In genomic region chrX:49306659-49307058, GRCm38 (mm10) we compare ENCODE assay signal across 10 mouse cellular contexts. TPM values are rescaled to one million over a fixed set of nuclear protein-coding genes. Genes with fewer than 3 reads are reported as not detected.
A peak's percentile ranks its signal among the peaks of the same experiment; 100 is the strongest.
DNase-seq lines count a peak whose midpoint lies in the region; ATAC-seq and TF ChIP-seq lines count a peak whose summit lies in the region.
"Had no signal": no experiment of that assay in that cellular context is flagged by ENCODE, and none has a peak within 500 bp of the region (broad histone marks: within the 10 kb centered on the region; RNA-seq: fewer than 3 reads in every experiment).

No protein-coding gene starts in this region.

- WGBS in intestine, postnatal 0 days: 18% methylated on average over 5 of the region's 5 CpGs
- WGBS in intestine, embryonic 16.5 days: 12% methylated on average over 5 of the region's 5 CpGs
- WGBS in hindbrain, postnatal 0 days: 13% methylated on average over 5 of the region's 5 CpGs
- 24% methylated on average over 5 of the region's 5 CpGs for WGBS in forebrain, embryonic 15.5 days

- DNase-seq in CD4-positive helper T cell, adult 2 months (ENCODE audit: low read depth, low spot score): peak; percentile 33
- peak; percentile 8 for DNase-seq in ES-E14 (ENCODE audit: low read depth, low spot score)
- DNase-seq in hindbrain, postnatal 0 days (ENCODE audit: low spot score): peak; percentile 43
- no peak for DNase-seq in Muller cell, postnatal 12 days (ENCODE audit: inconsistent ontology term)
- DNase-seq in kidney, postnatal 25 days: no peak

- no peak overlapping the region for H3K9ac ChIP-seq in intestine, postnatal 0 days (ENCODE audit: low read depth, low read length)
- no peak overlapping the region for H3K9ac ChIP-seq in intestine, embryonic 16.5 days (ENCODE audit: low read depth, low read length)
- no peak overlapping the region for H3K9ac ChIP-seq in ES-E14 (ENCODE audit: insufficient read depth, low read depth, low read length, poor library complexity, severe bottlenecking)
- no peak overlapping the region for H3K9ac ChIP-seq in hindbrain, postnatal 0 days (replicated peaks; ENCODE audit: low read length)
- H3K9ac ChIP-seq in forebrain, embryonic 15.5 days (replicated peaks): no peak overlapping the region
- H3K9ac ChIP-seq: embryonic facial prominence, embryonic 13.5 days; limb, embryonic 13.5 days had no signal

- no peaks in the 10 kb centered on the region for H3K4me1 ChIP-seq in intestine, postnatal 0 days (replicated peaks; ENCODE audit: control insufficient read depth, insufficient read depth, low read length)
- H3K4me1 ChIP-seq in intestine, embryonic 16.5 days (ENCODE audit: control insufficient read depth, insufficient read depth, low read length): no peaks in the 10 kb centered on the region
- no peaks in the 10 kb centered on the region for H3K4me1 ChIP-seq in ES-E14 (ENCODE audit: control insufficient read depth in 2 of 2, insufficient read depth in 2 of 2, low read length in 2 of 2, poor library complexity in 1 of 2)
- H3K4me1 ChIP-seq in hindbrain, postnatal 0 days (ENCODE audit: insufficient read depth, low read length): no peaks in the 10 kb centered on the region
- no peaks in the 10 kb centered on the region for H3K4me1 ChIP-seq in forebrain, embryonic 15.5 days
- H3K4me1 ChIP-seq: embryonic facial prominence, embryonic 13.5 days; limb, embryonic 13.5 days had no signal

- no peak overlapping the region for H3K4me3 ChIP-seq in intestine, postnatal 0 days (ENCODE audit: low read depth, low read length)
- H3K4me3 ChIP-seq in intestine, embryonic 16.5 days (ENCODE audit: low read length): no peak overlapping the region
- no peak overlapping the region for H3K4me3 ChIP-seq in ES-E14 (ENCODE audit: insufficient read depth in 1 of 2, low read depth in 1 of 2, low read length in 2 of 2, poor library complexity in 1 of 2, severe bottlenecking in 1 of 2)
- H3K4me3 ChIP-seq in hindbrain, postnatal 0 days (ENCODE audit: low read length): no peak overlapping the region
- no peak overlapping the region for H3K4me3 ChIP-seq in forebrain, embryonic 15.5 days
- H3K4me3 ChIP-seq: embryonic facial prominence, embryonic 13.5 days; limb, embryonic 13.5 days had no signal

- H3K9me3 ChIP-seq in intestine, postnatal 0 days (ENCODE audit: control insufficient read depth): no peaks in the 10 kb centered on the region
- H3K9me3 ChIP-seq in intestine, embryonic 16.5 days (ENCODE audit: control insufficient read depth, low read length): no peaks in the 10 kb centered on the region
- H3K9me3 ChIP-seq in ES-E14 (ENCODE audit: control insufficient read depth, insufficient read depth, low read depth, low read length): no peaks in the 10 kb centered on the region
- H3K9me3 ChIP-seq in hindbrain, postnatal 0 days (ENCODE audit: low read length): no peaks in the 10 kb centered on the region
- H3K9me3 ChIP-seq in forebrain, embryonic 15.5 days: no peaks in the 10 kb centered on the region
- H3K9me3 ChIP-seq: embryonic facial prominence, embryonic 13.5 days; limb, embryonic 13.5 days had no signal

- in situ Hi-C loops in ES-E14 (cut with MboI; ENCODE audit: low sequenced_read_pairs in 2 of 2, unreplicated experiment in 2 of 2): loop anchor here in 1 of 2 experiments (25.0 kb wide), 2 partner anchors 394 to 644 kb away; partner anchors contain the start of gene Gpr119

- H3K4me2 ChIP-seq in intestine, postnatal 0 days (replicated peaks; ENCODE audit: low read depth): no peak overlapping the region
- H3K4me2 ChIP-seq in intestine, embryonic 16.5 days (ENCODE audit: low read depth, low read length): no peak overlapping the region
- H3K4me2 ChIP-seq in hindbrain, postnatal 0 days (ENCODE audit: low read depth, low read length): no peak overlapping the region
- no peak overlapping the region for H3K4me2 ChIP-seq in forebrain, embryonic 15.5 days (replicated peaks)
- H3K4me2 ChIP-seq: embryonic facial prominence, embryonic 13.5 days; limb, embryonic 13.5 days had no signal

- ATAC-seq in intestine, postnatal 0 days: no peak
- no peak for ATAC-seq in intestine, embryonic 16.5 days
- no peak for ATAC-seq in hindbrain, postnatal 0 days
- no peak; the same call in 1 of the 2 replicates for ATAC-seq in forebrain, embryonic 15.5 days (replicated peaks)

- no peak overlapping the region for H3K27ac ChIP-seq in intestine, postnatal 0 days (ENCODE audit: low read depth, low read length)
- H3K27ac ChIP-seq in intestine, embryonic 16.5 days (ENCODE audit: low read length): no peak overlapping the region
- no peak overlapping the region for H3K27ac ChIP-seq in ES-E14 (ENCODE audit: insufficient read depth, low read depth, low read length, poor library complexity, severe bottlenecking)
- H3K27ac ChIP-seq in hindbrain, postnatal 0 days: no peak overlapping the region
- no peak overlapping the region for H3K27ac ChIP-seq in forebrain, embryonic 15.5 days (replicated peaks)
- H3K27ac ChIP-seq: embryonic facial prominence, embryonic 13.5 days; limb, embryonic 13.5 days had no signal

- no peaks in the 10 kb centered on the region for H3K36me3 ChIP-seq in intestine, postnatal 0 days (ENCODE audit: control insufficient read depth, insufficient read depth)
- H3K36me3 ChIP-seq in intestine, embryonic 16.5 days (ENCODE audit: control insufficient read depth, insufficient read depth, low read length): no peaks in the 10 kb centered on the region
- H3K36me3 ChIP-seq in ES-E14 (ENCODE audit: control insufficient read depth, insufficient read depth, low read length, poor library complexity, severe bottlenecking): no peaks in the 10 kb centered on the region
- no peaks in the 10 kb centered on the region for H3K36me3 ChIP-seq in hindbrain, postnatal 0 days (ENCODE audit: insufficient read depth, low read length)
- no peaks in the 10 kb centered on the region for H3K36me3 ChIP-seq in forebrain, embryonic 15.5 days
- H3K36me3 ChIP-seq: embryonic facial prominence, embryonic 13.5 days; limb, embryonic 13.5 days had no signal

- peak; percentile 78 for TF ChIP-seq CTCF in intestine, postnatal 0 days (IDR thresholded peaks at IDR 0.05; ENCODE audit: low read depth)
- peak; percentile 76 for TF ChIP-seq CTCF in hindbrain, postnatal 0 days (IDR thresholded peaks at IDR 0.05; ENCODE audit: low read depth)

- H3K27me3 ChIP-seq in intestine, postnatal 0 days (replicated peaks; ENCODE audit: control insufficient read depth, insufficient read depth, low read length): no peaks in the 10 kb centered on the region
- no peaks in the 10 kb centered on the region for H3K27me3 ChIP-seq in intestine, embryonic 16.5 days (replicated peaks; ENCODE audit: control insufficient read depth, insufficient read depth, low read length)
- H3K27me3 ChIP-seq in hindbrain, postnatal 0 days (ENCODE audit: insufficient read depth, low read length): no peaks in the 10 kb centered on the region
- no peaks in the 10 kb centered on the region for H3K27me3 ChIP-seq in forebrain, embryonic 15.5 days
- H3K27me3 ChIP-seq: embryonic facial prominence, embryonic 13.5 days; limb, embryonic 13.5 days had no signal

TF ChIP-seq in ES-E14, 5 proteins besides CTCF, POLR2A, EP300 and RAD21:
- no peak for TF ChIP-seq MAFK (IDR thresholded peaks at IDR 0.05; ENCODE audit: insufficient read depth, low read depth, low read length)
- TF ChIP-seq ZC3H11A (IDR thresholded peaks at IDR 0.05; ENCODE audit: borderline replicate concordance, low read depth, low read length): peak; percentile 59

RNA-seq across cellular contexts. Expression of gene Enox2, which starts 18.6 kb away (rescaled TPM):
- 8.4 and 8.8 TPM in 2 replicates for polyA plus RNA-seq in intestine, postnatal 0 days (2015; fragmentation: Nextera tagmentation; extraction: Ambion mirVana)
- 8.6 and 9.5 TPM in 2 replicates for polyA plus RNA-seq in intestine, embryonic 16.5 days (2015; fragmentation: Nextera tagmentation; extraction: Ambion mirVana)
- 3.3 and 5.2 TPM in 2 replicates for total RNA-seq in ES-E14 (2012; rRNA removed)
- total RNA-seq in hindbrain, postnatal 0 days (2014; rRNA removed): 6.6 and 8.1 TPM in 2 replicates
- 6.5 and 8.7 TPM in 2 replicates for polyA plus RNA-seq in hindbrain, postnatal 0 days (2015; fragmentation: Nextera tagmentation; extraction: Ambion mirVana)
- 8.5 and 9.1 TPM in 2 replicates for polyA plus RNA-seq in forebrain, embryonic 15.5 days (2015; fragmentation: Nextera tagmentation; extraction: Ambion mirVana)

Comparison
In these comparisons a context has a peak if more than half of its experiments do, and no peak if none do; other contexts are left out.
1. DNase-seq: peak in CD4-positive helper T cell, adult 2 months (single experiment), ES-E14 (single experiment) and hindbrain, postnatal 0 days (single experiment); none in Muller cell, postnatal 12 days (single experiment) and kidney, postnatal 25 days (0 of 2).